Mouse (Mus musculus): ENCODE data around the gene Fnbp1.

DNA sequence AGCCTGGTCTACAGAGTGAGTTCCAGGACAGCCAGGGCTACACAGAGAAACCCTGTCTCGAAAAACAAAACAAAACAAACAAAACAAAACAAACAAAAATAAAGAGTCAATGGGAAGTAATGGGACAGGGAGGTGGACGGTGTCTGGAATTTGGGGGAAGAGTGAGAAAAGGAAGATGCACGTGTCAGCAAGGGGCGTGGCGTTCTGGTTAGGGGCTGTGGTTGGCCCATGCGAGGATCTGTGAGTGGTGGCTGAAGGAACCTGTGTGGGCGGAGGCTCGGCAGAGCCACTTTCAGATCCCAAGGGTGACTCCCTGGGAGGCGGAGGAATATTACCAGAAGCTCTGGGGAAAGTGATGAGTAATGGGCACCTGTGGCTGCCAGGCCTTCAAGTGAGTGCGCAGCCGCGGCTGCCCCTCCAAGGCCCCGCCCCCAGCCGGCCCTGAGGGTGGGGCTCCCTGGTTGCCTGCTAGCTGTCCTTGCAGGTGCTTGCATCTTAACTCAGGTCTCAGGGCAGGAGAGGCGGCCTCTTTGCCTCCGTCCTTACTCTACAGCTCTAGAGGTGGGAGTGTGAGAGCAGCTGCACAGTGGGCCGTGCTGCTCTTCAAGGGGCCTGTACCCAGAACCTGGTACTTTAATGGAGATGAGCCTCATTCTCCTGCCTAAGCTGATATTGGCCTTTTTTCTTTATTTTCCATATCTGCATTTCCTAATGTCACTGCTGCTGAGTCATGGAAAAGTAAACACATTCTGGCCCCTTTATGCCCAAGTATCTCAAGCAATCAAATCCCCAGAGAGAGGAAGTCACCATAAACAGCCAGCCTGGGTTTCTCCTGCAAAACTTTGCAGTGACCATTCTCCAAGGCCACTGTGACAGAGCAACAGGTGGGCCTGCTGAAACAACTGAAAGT, 156.4 kb downstream of the Fnbp1 start:
- TF ChIP-seq CTCF (IDR thresholded peaks at IDR 0.05; ENCODE audit: low read depth) (no peak), EP300 (optimal IDR thresholded peaks at IDR 0.05) (no peak)
